Mouse (Mus musculus) heart, embryonic 14.5 days (tissue): ENCODE measurements around the gene Bsnd. TPM values are rescaled to one million over a fixed set of nuclear protein-coding genes. Genes with fewer than 3 reads are reported as not detected.

ENCODE experiments used
- ATAC-seq: fragments of 200-750 bp; cut with Nextera tagmentation; 2 replicates; pipeline ENCODE4 v1.8.0; 2017; ENCODE audit warnings: low read depth, moderate TSS enrichment; ENCODE audit not compliant: insufficient number of reproducible peaks, insufficient read depth, low FRiP score
- H3K27ac ChIP-seq, 2 experiments: fragments of 200-500 bp in 1 of 2; fragments of 300-500 bp in 1 of 2; sonication (generic) in 1 of 2; replicated peaks in 1 of 2; 2 replicates each; pipeline ENCODE4 v1.5.1; 2012 to 2014; ENCODE audit warnings: low read depth in 2 of 2, low read length in 2 of 2, control low read depth in 1 of 2, mild to moderate bottlenecking in 1 of 2, mixed read lengths in 1 of 2; ENCODE audit not compliant: control insufficient read depth in 1 of 2, insufficient read depth in 1 of 2
- H3K27me3 ChIP-seq: fragments of 300-500 bp; sonication (generic); 2 replicates; pipeline ENCODE4 v1.6.1; 2014; ENCODE audit warnings: mild to moderate bottlenecking, low read length, control low read depth; ENCODE audit not compliant: control insufficient read depth, insufficient read depth
- H3K36me3 ChIP-seq: fragments of 300-500 bp; sonication (generic); 2 replicates; pipeline ENCODE4 v1.6.1; 2014; ENCODE audit warnings: mild to moderate bottlenecking, control low read depth, low read length, mixed read lengths; ENCODE audit not compliant: control insufficient read depth, insufficient read depth
- H3K4me1 ChIP-seq, 2 experiments: fragments of 200-500 bp in 1 of 2; fragments of 300-500 bp in 1 of 2; sonication (generic) in 1 of 2; 2 replicates each; pipeline ENCODE4 v1.6.1; 2012 to 2014; ENCODE audit warnings: low read length in 2 of 2, control low read depth in 1 of 2, mixed read lengths in 1 of 2; ENCODE audit not compliant: control insufficient read depth in 2 of 2, insufficient read depth in 2 of 2
- H3K4me2 ChIP-seq: fragments of 300-500 bp; sonication (generic); 2 replicates; pipeline ENCODE4 v1.6.1; 2014; ENCODE audit warnings: mild to moderate bottlenecking, low read length
- H3K4me3 ChIP-seq, 2 experiments: fragments of 200-500 bp in 1 of 2; fragments of 300-500 bp in 1 of 2; sonication (generic) in 1 of 2; 2 replicates each; pipeline ENCODE4 v1.5.1; 2012 to 2014; ENCODE audit warnings: low read length in 2 of 2, mild to moderate bottlenecking in 2 of 2, control low read depth in 1 of 2, low read depth in 1 of 2, moderate library complexity in 1 of 2; ENCODE audit not compliant: control insufficient read depth in 1 of 2, insufficient read depth in 1 of 2
- H3K9ac ChIP-seq: fragments of 300-500 bp; sonication (generic); 2 replicates; pipeline ENCODE4 v1.6.1; 2014; ENCODE audit warnings: mild to moderate bottlenecking, low read length
- H3K9me3 ChIP-seq: fragments of 300-500 bp; sonication (generic); 2 replicates; pipeline ENCODE4 v1.6.1; 2016; ENCODE audit warnings: low read length, control low read depth; ENCODE audit not compliant: control insufficient read depth
- WGBS: fragments of 180-500 bp; shearing (Covaris S2); extraction: QIAGEN DNeasy Blood & Tissue Kit; methylation state at CpG from one replicate; pipeline ENCODE4 v1.1.7; 2014; 5-methylcytosine and 5-hydroxymethylcytosine counted together
- polyA plus RNA-seq: library from polyadenylated mRNA; unstranded; fragments of >200 nt; fragmentation: Nextera tagmentation; extraction: Ambion mirVana; gene quantifications from 2 replicates; pipeline ENCODE4 v1.2.1, GENCODE M21; 2014

The Bsnd gene
- polyA plus RNA-seq, 1 experiment from 2014 or later = not detected

GRCm38 (mm10) chr4:106503578-106503977 lies 11.5 kb upstream of the Bsnd start:
- H3K4me3 ChIP-seq = no peak overlapping the region
- no peak overlapping the region for H3K4me2 ChIP-seq
- no peak overlapping the region for H3K27ac ChIP-seq
- H3K27me3 ChIP-seq = no peaks in the 10 kb centered on the region
- no peaks in the 10 kb centered on the region for H3K9me3 ChIP-seq
- no peak overlapping the region for H3K9ac ChIP-seq
- WGBS = 89% methylated on average over 3 of the region's 3 CpGs
- no peaks in the 10 kb centered on the region for H3K4me1 ChIP-seq
- H3K36me3 ChIP-seq = no peaks in the 10 kb centered on the region
- no peak for ATAC-seq

DNA sequence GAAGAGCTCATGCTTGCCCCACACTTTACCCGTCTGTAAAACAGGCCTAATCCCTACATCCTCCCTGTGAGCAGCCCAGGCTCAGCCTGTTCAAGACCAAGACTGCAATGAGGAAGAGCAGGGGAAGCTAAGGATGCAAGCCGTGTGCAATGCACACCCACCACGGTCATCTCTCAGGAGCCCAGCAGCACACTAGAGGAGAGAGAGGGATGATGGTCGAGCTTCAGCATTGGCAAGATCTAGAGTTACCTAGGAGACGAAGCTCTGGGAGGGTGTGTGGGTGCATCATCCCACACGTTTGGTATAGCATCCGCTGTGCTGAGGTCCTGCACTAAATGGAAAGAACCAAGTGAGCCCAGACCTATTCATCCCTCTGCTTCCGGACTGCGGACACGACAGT lies 8.0 kb upstream of the Bsnd start:
- Histone ChIP-seq H3K4me2 (no peak overlapping the region), H3K27me3 (no peaks in the 10 kb centered on the region), H3K27ac (no peak overlapping the region), H3K9me3 (no peaks in the 10 kb centered on the region), H3K9ac (no peak overlapping the region), H3K4me1 (no peaks in the 10 kb centered on the region), H3K36me3 (no peaks in the 10 kb centered on the region), H3K4me3 (no peak overlapping the region)
- WGBS = 83% methylated on average over 10 of the region's 10 CpGs
- no peak for ATAC-seq

DNA sequence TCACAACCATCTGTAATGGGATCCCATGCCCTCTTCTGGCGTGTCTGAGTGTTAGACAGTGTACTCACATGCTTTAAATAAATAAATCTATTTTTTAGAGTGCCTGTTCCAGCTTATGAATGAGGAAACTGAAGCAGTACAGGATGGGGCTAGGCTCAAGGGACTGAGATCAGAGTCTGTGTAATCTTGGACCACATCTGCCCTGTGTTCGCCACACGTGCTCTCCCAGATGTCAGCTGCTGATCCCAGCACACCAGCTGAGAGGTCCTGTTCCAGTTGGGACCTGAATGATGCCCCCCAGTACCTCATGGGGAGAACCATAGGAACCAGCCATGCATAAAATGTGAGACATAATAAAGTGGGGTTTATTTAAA lies 6.4 kb upstream of the Bsnd start:
- Histone ChIP-seq H3K27me3 (no peaks in the 10 kb centered on the region), H3K27ac (no peak overlapping the region), H3K9ac (no peak overlapping the region), H3K4me1 (no peaks in the 10 kb centered on the region), H3K36me3 (no peaks in the 10 kb centered on the region), H3K4me3 (no peak overlapping the region), H3K9me3 (no peaks in the 10 kb centered on the region), H3K4me2 (no peak overlapping the region)
- 60% methylated on average over 3 of the region's 3 CpGs for WGBS
- ATAC-seq = no peak

DNA sequence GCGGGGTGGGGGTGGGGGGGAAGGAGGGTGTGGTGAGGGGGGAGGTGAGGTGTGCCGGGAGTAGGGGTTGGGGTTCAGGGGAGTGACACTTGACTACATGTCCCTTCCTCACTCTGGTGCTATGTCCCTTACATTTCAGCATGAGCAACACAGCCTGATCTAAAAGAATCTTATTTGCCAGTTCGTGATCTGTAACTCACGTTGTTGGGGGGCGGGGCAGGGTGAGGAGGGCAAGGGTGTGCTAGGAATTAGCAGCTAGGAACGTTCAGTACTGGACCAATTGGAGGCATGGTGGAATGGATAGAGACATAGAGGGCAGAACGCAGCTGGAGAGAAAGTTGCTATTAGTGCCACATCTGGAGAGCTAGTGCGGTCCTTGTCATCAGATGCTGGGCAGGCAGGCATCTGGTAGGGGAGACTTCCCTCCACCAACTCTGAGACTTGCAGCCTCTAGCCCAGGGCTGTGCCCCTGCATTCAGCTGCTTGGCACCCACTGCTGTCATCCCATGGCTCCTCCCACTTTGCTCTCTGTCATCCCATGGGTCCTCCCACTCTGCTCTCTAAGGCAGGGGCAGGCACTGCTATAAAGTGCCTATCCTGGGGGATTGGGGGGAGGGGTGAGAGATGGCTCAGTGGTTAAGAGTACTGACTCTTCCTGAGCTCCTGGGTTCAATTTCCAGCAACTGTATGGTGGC lies 5.8 kb upstream of the Bsnd start:
- H3K4me1 ChIP-seq = no peaks in the 10 kb centered on the region
- no peaks in the 10 kb centered on the region for H3K36me3 ChIP-seq
- no peak overlapping the region for H3K4me2 ChIP-seq
- H3K27me3 ChIP-seq = no peaks in the 10 kb centered on the region
- H3K27ac ChIP-seq = no peak overlapping the region
- no peak for ATAC-seq
- 56% methylated on average over 8 of the region's 8 CpGs for WGBS
- H3K9ac ChIP-seq = no peak overlapping the region
- H3K4me3 ChIP-seq = no peak overlapping the region
- H3K9me3 ChIP-seq = no peaks in the 10 kb centered on the region

- H3K9me3 ChIP-seq = no peaks in the 10 kb centered on the region
- H3K4me2 ChIP-seq = no peak overlapping the region
- no peak overlapping the region for H3K27ac ChIP-seq
- no peak for ATAC-seq
- H3K9ac ChIP-seq = no peak overlapping the region
- no peaks in the 10 kb centered on the region for H3K27me3 ChIP-seq
- no peak overlapping the region for H3K4me3 ChIP-seq
- no peaks in the 10 kb centered on the region for H3K36me3 ChIP-seq
- no peaks in the 10 kb centered on the region for H3K4me1 ChIP-seq
- 54% methylated on average over 6 of the region's 6 CpGs for WGBS
Observed at GRCm38 (mm10) chr4:106496833-106497232, 4.8 kb upstream of the Bsnd start.

GRCm38 (mm10) chr4:106493639-106494038 lies 1.6 kb upstream of the Bsnd start:
- Histone ChIP-seq H3K27ac (no peak overlapping the region), H3K9ac (no peak overlapping the region), H3K9me3 (no peaks in the 10 kb centered on the region), H3K36me3 (no peaks in the 10 kb centered on the region), H3K4me2 (no peak overlapping the region), H3K4me1 (no peaks in the 10 kb centered on the region), H3K4me3 (no peak overlapping the region), H3K27me3 (no peaks in the 10 kb centered on the region)
- WGBS = 73% methylated on average over 2 of the region's 2 CpGs
- no peak for ATAC-seq

DNA sequence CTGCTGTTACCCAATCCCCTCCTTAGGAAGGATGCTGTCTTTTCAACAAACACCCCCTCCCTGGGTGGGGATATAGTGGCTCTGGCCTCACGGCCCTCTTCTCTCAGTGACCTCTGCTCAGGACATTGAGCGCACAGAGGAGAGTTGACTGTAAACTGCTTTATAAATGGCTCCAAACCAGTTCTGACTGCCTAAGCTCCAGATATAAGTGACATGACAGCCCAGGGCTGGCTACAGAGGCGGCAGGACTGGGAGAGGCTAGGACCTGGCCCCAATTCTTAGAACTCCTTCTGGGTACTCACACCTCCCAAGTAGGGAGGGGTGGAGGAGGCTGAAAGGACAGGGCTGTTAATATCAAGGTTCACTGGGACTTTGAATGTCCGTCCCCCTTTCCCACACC lies 1.5 kb downstream of the Bsnd start:
- 51% methylated on average over 4 of the region's 4 CpGs for WGBS
- no peak for ATAC-seq

DNA sequence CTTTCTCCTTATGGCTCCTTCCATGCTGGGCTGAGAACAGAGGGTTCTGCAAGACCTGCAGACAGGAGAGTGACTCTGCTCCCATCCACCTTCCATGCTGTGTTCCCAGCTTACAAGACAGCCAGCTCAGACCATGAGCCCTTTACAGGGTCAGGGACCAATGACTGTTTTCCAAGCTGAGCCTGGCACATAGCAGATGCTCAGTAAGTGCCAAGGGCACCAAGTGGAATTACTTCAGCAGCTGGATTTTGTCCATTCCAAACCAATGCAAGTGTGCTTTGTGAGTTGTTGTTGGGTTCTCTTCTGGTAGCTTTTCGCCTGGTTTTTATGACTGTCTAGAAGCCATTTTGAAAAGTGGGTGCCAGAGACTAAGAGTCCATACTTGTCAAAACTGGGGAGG lies 8.3 kb downstream of the Bsnd start:
- Histone ChIP-seq H3K9ac (no peak overlapping the region), H3K4me2 (no peak overlapping the region), H3K27ac (no peak overlapping the region), H3K36me3 (no peaks in the 10 kb centered on the region), H3K9me3 (no peaks in the 10 kb centered on the region), H3K4me1 (no peaks in the 10 kb centered on the region), H3K4me3 (no peak overlapping the region), H3K27me3 (peaks cover 28% of the 10 kb centered on the region)
- ATAC-seq = no peak
- WGBS = 87% methylated on average over 1 of the region's 1 CpGs

More for the DNA sequence above, 1.5 kb downstream of the Bsnd start:
- no peak overlapping the region for H3K27ac ChIP-seq
- no peaks in the 10 kb centered on the region for H3K27me3 ChIP-seq
- H3K4me1 ChIP-seq = no peaks in the 10 kb centered on the region
- H3K36me3 ChIP-seq = no peaks in the 10 kb centered on the region
- H3K4me3 ChIP-seq = no peak overlapping the region
- H3K4me2 ChIP-seq = no peak overlapping the region
- no peaks in the 10 kb centered on the region for H3K9me3 ChIP-seq
- no peak overlapping the region for H3K9ac ChIP-seq
